Mouse (Mus musculus) CH12.LX (cell line): ENCODE results near the gene Mmp9. TPM values are rescaled to one million over a fixed set of nuclear protein-coding genes. Genes with fewer than 3 reads are reported as not detected.
A peak's percentile ranks its signal among the peaks of the same experiment; 100 is the strongest.

Source experiments
- DNase-seq: peaks from one replicate; pipeline ENCODE4 v3.0.0-alpha.2; 2013; ENCODE audit errors: extremely low read depth
- H3K27ac ChIP-seq: 2 replicates; pipeline ENCODE4 v1.5.1; 2012; ENCODE audit warnings: low read depth, mild to moderate bottlenecking, control low read depth, moderate library complexity; ENCODE audit not compliant: insufficient read depth
- H3K27me3 ChIP-seq: replicated peaks from 2 replicates; pipeline ENCODE3; 2012; ENCODE audit warnings: inconsistent platforms
- H3K36me3 ChIP-seq, 2 experiments: replicated peaks in 1 of 2; 2 replicates each; pipeline versions ENCODE3 to v1.6.1; 2012; ENCODE audit warnings: inconsistent platforms in 1 of 2, low read length in 1 of 2, mild to moderate bottlenecking in 1 of 2, mixed read lengths in 1 of 2, moderate library complexity in 1 of 2; ENCODE audit not compliant: control insufficient read depth in 1 of 2, insufficient read depth in 1 of 2
- H3K4me1 ChIP-seq, 2 experiments: 2 replicates each; pipeline ENCODE4 v1.6.1; 2012; ENCODE audit warnings: inconsistent platforms in 1 of 2, moderate library complexity in 1 of 2; ENCODE audit not compliant: insufficient read depth in 2 of 2, control insufficient read depth in 1 of 2
- H3K4me2 ChIP-seq: 2 replicates; pipeline ENCODE4 v1.6.1; 2012; ENCODE audit warnings: low read depth, mild to moderate bottlenecking, control low read depth; ENCODE audit not compliant: poor library complexity, insufficient read depth, severe bottlenecking
- H3K4me3 ChIP-seq, 3 experiments: fragments of 150-350 bp in 1 of 3; sonication (generic) in 1 of 3; replicated peaks in 1 of 3; 2 replicates each; pipeline versions ENCODE3 to v1.5.1; 2011 to 2012; ENCODE audit warnings: low read depth in 2 of 3, low read length in 2 of 3, mild to moderate bottlenecking in 2 of 3, moderate library complexity in 2 of 3, control low read depth in 1 of 3, improper control_type of control experiment in 1 of 3, inconsistent platforms in 1 of 3, mixed read lengths in 1 of 3; ENCODE audit not compliant: poor library complexity in 1 of 3
- H3K79me2 ChIP-seq: replicated peaks from 2 replicates; pipeline ENCODE4 v1.6.1; 2012; ENCODE audit warnings: mild to moderate bottlenecking, moderate library complexity; ENCODE audit not compliant: control insufficient read depth, poor library complexity, insufficient read depth, severe bottlenecking; ENCODE audit errors: extremely low read depth
- H3K9ac ChIP-seq: 2 replicates; pipeline ENCODE4 v1.6.1; 2012; ENCODE audit warnings: low read depth, mild to moderate bottlenecking, control low read depth, moderate library complexity; ENCODE audit not compliant: insufficient read depth
- H3K9me3 ChIP-seq: replicated peaks from 2 replicates; pipeline ENCODE3; 2012; ENCODE audit warnings: low read length, inconsistent platforms, mixed read lengths
- BHLHE40 ChIP-seq: IDR thresholded peaks from 2 replicates; pipeline ENCODE4 v1.6.1; 2011; ENCODE audit warnings: mild to moderate bottlenecking, low read depth, low read length, improper control_type of control experiment
- CHD1 ChIP-seq: IDR thresholded peaks from 2 replicates; pipeline ENCODE4 v1.6.1; 2012; ENCODE audit warnings: low read depth, low read length, improper control_type of control experiment, inconsistent platforms
- CTCF ChIP-seq, 2 experiments: IDR thresholded peaks in 1 of 2; conservative IDR thresholded peaks in 1 of 2; 2 replicates each; pipeline ENCODE4 v1.5.1; 2011 to 2012; ENCODE audit warnings: low read depth in 2 of 2, low read length in 2 of 2, improper control_type of control experiment in 1 of 2, inconsistent platforms in 1 of 2, mild to moderate bottlenecking in 1 of 2, moderate library complexity in 1 of 2
- E2F4 ChIP-seq: IDR thresholded peaks from 2 replicates; pipeline ENCODE4 v1.6.1; 2011; ENCODE audit warnings: low read depth, low read length, improper control_type of control experiment; ENCODE audit not compliant: insufficient replicate concordance
- ELF1 ChIP-seq: IDR thresholded peaks from 2 replicates; pipeline ENCODE4 v1.6.1; 2014; ENCODE audit warnings: low read depth, mild to moderate bottlenecking, inconsistent platforms, low read length, improper control_type of control experiment
- EP300 ChIP-seq: IDR thresholded peaks from 2 replicates; pipeline ENCODE4 v1.6.1; 2011; ENCODE audit warnings: low read length, improper control_type of control experiment
- ETS1 ChIP-seq: conservative IDR thresholded peaks from 2 replicates; pipeline ENCODE4 v1.6.1; 2012; ENCODE audit warnings: low read depth, mild to moderate bottlenecking, inconsistent platforms, low read length, improper control_type of control experiment, moderate library complexity
- GABPA ChIP-seq: IDR thresholded peaks from 2 replicates; pipeline ENCODE4 v1.6.1; 2012; ENCODE audit warnings: low read depth, low read length, improper control_type of control experiment, inconsistent platforms; ENCODE audit not compliant: insufficient replicate concordance
- HCFC1 ChIP-seq: IDR thresholded peaks from 2 replicates; pipeline ENCODE4 v1.6.1; 2012; ENCODE audit warnings: low read depth, mild to moderate bottlenecking, inconsistent platforms, low read length, improper control_type of control experiment
- IRF4 ChIP-seq: IDR thresholded peaks from 2 replicates; pipeline ENCODE4 v1.6.1; 2014; ENCODE audit warnings: low read depth, mild to moderate bottlenecking, inconsistent platforms, low read length, improper control_type of control experiment
- JUN ChIP-seq: IDR thresholded peaks from 2 replicates; pipeline ENCODE4 v1.6.1; 2011; ENCODE audit warnings: low read depth, mild to moderate bottlenecking, low read length, improper control_type of control experiment, moderate library complexity; ENCODE audit not compliant: insufficient read depth
- JUND ChIP-seq: conservative IDR thresholded peaks from 2 replicates; pipeline ENCODE4 v1.6.1; 2011; ENCODE audit warnings: low read depth, low read length, improper control_type of control experiment
- KAT2A ChIP-seq: IDR thresholded peaks from 2 replicates; pipeline ENCODE4 v1.6.1; 2012; ENCODE audit warnings: low read length, improper control_type of control experiment, inconsistent platforms; ENCODE audit not compliant: insufficient replicate concordance
- MAFK ChIP-seq: IDR thresholded peaks from 2 replicates; pipeline ENCODE4 v1.6.1; 2011; ENCODE audit warnings: low read length, improper control_type of control experiment; ENCODE audit not compliant: insufficient replicate concordance
- MAX ChIP-seq: IDR thresholded peaks from 2 replicates; pipeline ENCODE4 v1.6.1; 2011; ENCODE audit warnings: low read length, improper control_type of control experiment
- MAZ ChIP-seq: IDR thresholded peaks from 2 replicates; pipeline ENCODE4 v1.6.1; 2012; ENCODE audit warnings: low read depth, mild to moderate bottlenecking, inconsistent platforms, low read length, improper control_type of control experiment, moderate library complexity
- MEF2A ChIP-seq: IDR thresholded peaks from 2 replicates; pipeline ENCODE4 v1.6.1; 2014; ENCODE audit warnings: low read depth, mild to moderate bottlenecking, inconsistent platforms, low read length, improper control_type of control experiment, borderline replicate concordance
- MXI1 ChIP-seq: IDR thresholded peaks from 2 replicates; pipeline ENCODE4 v1.6.1; 2011; ENCODE audit warnings: mild to moderate bottlenecking, low read depth, low read length, improper control_type of control experiment
- MYC ChIP-seq: IDR thresholded peaks from 2 replicates; pipeline ENCODE4 v1.6.1; 2011; ENCODE audit warnings: low read depth, mild to moderate bottlenecking, improper control_type of control experiment, low read length
- NELFE ChIP-seq: IDR thresholded peaks from 2 replicates; pipeline ENCODE4 v1.6.1; 2011; ENCODE audit warnings: low read depth, low read length, improper control_type of control experiment
- NRF1 ChIP-seq: IDR thresholded peaks from 2 replicates; pipeline ENCODE4 v1.6.1; 2014; ENCODE audit warnings: low read depth, mild to moderate bottlenecking, inconsistent platforms, low read length, improper control_type of control experiment, moderate library complexity
- PAX5 ChIP-seq: IDR thresholded peaks from 2 replicates; pipeline ENCODE4 v1.6.1; 2012; ENCODE audit warnings: low read length, inconsistent platforms, mixed read lengths
- POLR2A ChIP-seq: IDR thresholded peaks from 2 replicates; pipeline ENCODE4 v1.6.1; 2011; ENCODE audit warnings: low read depth, mild to moderate bottlenecking, improper control_type of control experiment, low read length
- RAD21 ChIP-seq: IDR thresholded peaks from 2 replicates; pipeline ENCODE4 v1.6.1; 2011; ENCODE audit warnings: low read depth, mild to moderate bottlenecking, low read length, improper control_type of control experiment, moderate library complexity
- RCOR1 ChIP-seq: conservative IDR thresholded peaks from 2 replicates; pipeline ENCODE4 v1.6.1; 2012; ENCODE audit warnings: low read depth, mild to moderate bottlenecking, inconsistent platforms, low read length, improper control_type of control experiment
- SIN3A ChIP-seq: IDR thresholded peaks from 2 replicates; pipeline ENCODE4 v1.6.1; 2012; ENCODE audit warnings: low read length, improper control_type of control experiment, inconsistent platforms
- SMC3 ChIP-seq: IDR thresholded peaks from 2 replicates; pipeline ENCODE4 v1.6.1; 2011; ENCODE audit warnings: low read depth, low read length, improper control_type of control experiment
- TBP ChIP-seq: conservative IDR thresholded peaks from 2 replicates; pipeline ENCODE4 v1.6.1; 2011; ENCODE audit warnings: low read depth, low read length, improper control_type of control experiment
- UBTF ChIP-seq: IDR thresholded peaks from 2 replicates; pipeline ENCODE4 v1.6.1; 2012; ENCODE audit warnings: low read depth, mild to moderate bottlenecking, inconsistent platforms, low read length, improper control_type of control experiment, moderate library complexity
- USF1 ChIP-seq: IDR thresholded peaks from 2 replicates; pipeline ENCODE4 v1.6.1; 2014; ENCODE audit warnings: low read depth, mild to moderate bottlenecking, inconsistent platforms, low read length, improper control_type of control experiment
- USF2 ChIP-seq: conservative IDR thresholded peaks from 2 replicates; pipeline ENCODE4 v1.6.1; 2011; ENCODE audit warnings: low read depth, low read length, improper control_type of control experiment
- ZC3H11A ChIP-seq: IDR thresholded peaks from 2 replicates; pipeline ENCODE4 v1.6.1; 2012; ENCODE audit warnings: low read depth, mild to moderate bottlenecking, inconsistent platforms, low read length, improper control_type of control experiment
- ZKSCAN1 ChIP-seq: IDR thresholded peaks from 2 replicates; pipeline ENCODE4 v1.6.1; 2012; ENCODE audit warnings: low read depth, inconsistent platforms, low read length, improper control_type of control experiment, borderline replicate concordance
- ZMIZ1 ChIP-seq: IDR thresholded peaks from 2 replicates; pipeline ENCODE4 v1.6.1; 2012; ENCODE audit warnings: low read depth, mild to moderate bottlenecking, inconsistent platforms, low read length, improper control_type of control experiment
- ZNF384 ChIP-seq: IDR thresholded peaks from 2 replicates; pipeline ENCODE4 v1.6.1; 2012; ENCODE audit warnings: low read depth, low read length, improper control_type of control experiment, inconsistent platforms
- dilution Hi-C: fragments of 300-500 bp; cut with MboI; formaldehyde crosslinking; loops from 2 replicates; pipeline ENCODE4 v1.14.3; 2020; ENCODE audit warnings: low sequenced_read_pairs; ENCODE audit not compliant: extremely low pct_unique_long_range_greater_than_20kb, extremely low pct_ligation_motif_present
- in situ Hi-C: fragments of 300-500 bp; cut with MboI; formaldehyde crosslinking; loops from 3 replicates; pipeline ENCODE4 v1.14.3; 2019; ENCODE audit warnings: low sequenced_read_pairs, low pct_ligation_motif_present, low pct_unique_long_range_greater_than_20kb, mixed read lengths
- polyA plus RNA-seq: library from polyadenylated mRNA; unstranded; fragments of >175 nt; gene quantifications from 2 replicates; pipeline ENCODE4 v1.2.1, GENCODE M21; 2012; ENCODE audit warnings: low read depth; ENCODE audit not compliant: insufficient read length
- total RNA-seq, 2 experiments: library from RNA; depleted of rRNA; stranded (reverse); fragments of 300-350 nt in 1 of 2; fragments of >200 nt in 1 of 2; gene quantifications; 2 replicates each; pipeline ENCODE4 v1.2.3; 2012 to 2014

The Mmp9 gene
- total and polyA plus RNA-seq, 3 experiments, result not detected

GRCm38 (mm10) chr2:164911086-164912048, 29.2 kb upstream of the Mmp9 start, which contains the start of gene Zfp335 (continued):
- peak; percentile 23; the same call in 1 of the 2 replicates for TF ChIP-seq RCOR1

GRCm38 (mm10) chr2:164912151-164912550, 28.4 kb upstream of the Mmp9 start:
- peaks cover 12 to 40% of the 10 kb centered on the region in 2 experiments for H3K4me1 ChIP-seq
- peaks cover 10% of the 10 kb centered on the region for H3K9me3 ChIP-seq
- peak overlapping the region; percentile 64 for H3K27ac ChIP-seq
- peak overlapping the region; percentile 90 for H3K9ac ChIP-seq
- peak overlapping the region; percentile 41 for H3K4me2 ChIP-seq
- peaks cover 21 to 28% of the 10 kb centered on the region in 2 experiments for H3K36me3 ChIP-seq
- peak; percentile 71 for DNase-seq
- H3K79me2 ChIP-seq, result peaks cover 10% of the 10 kb centered on the region
- dilution Hi-C loops, result no loop called here
- H3K27me3 ChIP-seq, result no peaks in the 10 kb centered on the region
- in situ Hi-C loops, result no loop called here
- peak overlapping the region; percentile 87 to 99 (median 90) for H3K4me3 ChIP-seq
- TF ChIP-seq MAX, result peak; percentile 63
- no peak for TF ChIP-seq GABPA
- TF ChIP-seq MEF2A, result peak; percentile 74; the same call in 1 of the 2 replicates
- no peak for TF ChIP-seq ZMIZ1
- 0 out of 2 replicates have a peak, but pooled peaks have one; percentile 32 for TF ChIP-seq BHLHE40
- no peak for TF ChIP-seq PAX5
- no peak for TF ChIP-seq UBTF
- TF ChIP-seq KAT2A, result no peak
- peak; percentile 2; the same call in 1 of the 2 replicates for TF ChIP-seq USF2
- no peak for TF ChIP-seq NELFE
- TF ChIP-seq MAFK, result no peak
- TF ChIP-seq JUND, result no peak
- no peak for TF ChIP-seq MAZ
- peak; percentile 6; the same call in 1 of the 2 replicates for TF ChIP-seq TBP
- no peak for TF ChIP-seq HCFC1
- TF ChIP-seq IRF4, result no peak
- TF ChIP-seq MXI1, result peak; percentile 65
- TF ChIP-seq RCOR1, result no peak
- TF ChIP-seq ETS1, result peak; percentile 20; the same call in 1 of the 2 replicates
- TF ChIP-seq ELF1, result no peak
- no peak for TF ChIP-seq ZC3H11A
- TF ChIP-seq ZKSCAN1, result no peak
- TF ChIP-seq POLR2A, result peak; percentile 36
- TF ChIP-seq MYC, result peak; percentile 82
- no peak for TF ChIP-seq SMC3
- peak; percentile 67 for TF ChIP-seq NRF1
- no peak for TF ChIP-seq SIN3A
- no peak for TF ChIP-seq E2F4
- TF ChIP-seq JUN, result no peak
- TF ChIP-seq USF1, result no peak
- TF ChIP-seq RAD21, result no peak
- TF ChIP-seq EP300, result no peak
- TF ChIP-seq ZNF384, result no peak
- no peak for TF ChIP-seq CHD1
- no peak for TF ChIP-seq CTCF (conservative IDR thresholded peaks at IDR 0.05 in 1 of 2, IDR thresholded peaks at IDR 0.05 in 1 of 2; ENCODE audit: low read depth in 2 of 2, low read length in 2 of 2)
